Mouse (Mus musculus) CD8-positive naive resting alpha-beta T cell, adult 57 days (primary cell): ENCODE measurements around the gene Diexf. TPM values are rescaled to one million over a fixed set of nuclear protein-coding genes. Genes with fewer than 3 reads are reported as not detected.

ENCODE experiments used
- total RNA-seq: library from RNA; stranded (reverse); gene quantifications from one replicate; pipeline ENCODE4 v1.2.4, GENCODE M21; 2023

Diexf gene
- total RNA-seq = 70.0 TPM

DNA sequence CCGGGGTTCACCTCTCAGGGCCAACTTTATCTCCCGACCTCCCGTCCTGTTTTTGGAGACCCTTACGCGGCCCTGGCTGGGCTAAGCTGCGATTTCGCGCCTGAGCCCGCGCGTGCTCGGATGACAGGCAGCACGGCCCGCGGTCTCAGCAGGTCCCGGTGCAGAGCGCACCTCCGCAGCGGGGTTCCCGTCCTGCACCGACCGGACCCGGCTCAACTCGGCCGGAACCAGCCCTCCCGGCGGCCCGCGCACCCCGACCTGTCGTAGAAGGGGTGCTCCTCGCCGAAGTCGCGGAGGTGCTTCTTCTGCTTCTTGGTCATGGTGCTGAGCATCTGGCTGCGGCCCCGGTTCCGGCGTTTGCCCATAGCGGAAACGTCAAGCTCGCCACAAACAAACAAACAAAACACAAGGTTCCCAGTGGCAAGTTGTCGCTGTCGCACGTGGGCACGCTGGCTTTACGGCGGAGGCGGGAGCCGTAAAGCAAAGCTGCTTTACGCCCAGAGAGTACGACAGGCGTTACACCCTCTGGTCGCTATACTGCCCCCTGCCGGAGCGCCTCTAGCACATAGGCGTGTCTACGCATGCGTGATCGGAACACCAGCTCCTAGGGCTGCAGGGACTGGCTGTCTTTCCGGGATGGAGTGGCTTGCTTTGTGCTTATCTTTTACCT lies at the start of gene Diexf:
Gene Diexf, minus strand, starts transcription at position 487 of the 670 bp plus-strand sequence.

DNA sequence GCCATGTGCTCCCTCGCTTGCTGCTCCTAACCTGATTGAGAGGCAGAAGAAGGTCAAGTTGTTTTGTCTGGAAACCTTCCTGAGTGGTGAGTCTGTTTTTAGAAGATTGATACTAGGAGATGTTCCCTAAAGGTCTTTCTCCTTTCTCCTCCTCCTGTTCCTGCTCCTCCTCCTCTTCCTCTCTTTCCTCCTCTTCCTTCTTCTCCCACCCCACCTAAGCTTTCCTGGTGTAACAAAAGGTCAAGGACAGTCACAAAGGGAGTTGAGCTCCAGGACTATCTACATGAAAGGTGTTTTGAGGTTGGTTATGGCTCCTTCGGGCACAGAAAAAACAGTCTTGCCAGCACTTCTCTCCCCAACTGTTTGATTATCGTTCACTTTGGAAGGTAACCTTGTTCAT lies 37.7 kb upstream of the Diexf start, which contains the start of gene A130010J15Rik:
Gene A130010J15Rik, plus strand, starts transcription at position 301 of the 400 bp plus-strand sequence.

DNA sequence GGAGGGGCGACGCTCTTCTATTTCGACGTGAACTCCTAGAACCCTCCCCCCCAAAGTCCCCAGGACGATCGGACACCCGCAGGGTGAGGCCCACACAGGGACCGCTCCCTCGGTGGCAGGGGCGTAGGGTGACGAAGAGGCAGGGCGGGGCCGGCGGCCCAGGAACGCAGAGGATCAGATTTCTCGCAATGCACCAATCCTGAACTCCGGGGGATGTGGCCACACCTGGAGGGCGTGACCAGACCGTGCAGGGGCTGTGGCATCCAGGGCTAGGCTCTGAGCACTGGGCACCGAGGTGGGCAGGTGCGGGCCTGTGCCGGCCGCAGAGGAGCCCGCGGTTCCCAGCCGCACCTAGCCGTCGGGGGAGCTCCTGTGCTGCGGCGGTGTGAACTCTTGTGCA lies 22.8 kb upstream of the Diexf start, which contains the start of gene Irf6:
Gene Irf6, plus strand, starts transcription at position 240 of the 400 bp plus-strand sequence.

Other genes with a start within 250 kb of the Diexf start
- 0.52 TPM for gene Syt14, start 94.5 kb downstream of the Diexf start, total RNA-seq
- 9.8 TPM for gene Irf6, start 22.8 kb upstream of the Diexf start, total RNA-seq
- gene A130010J15Rik, start 37.8 kb upstream of the Diexf start, total RNA-seq = 4.0 TPM
- 488 TPM for gene Traf3ip3, start 71.4 kb upstream of the Diexf start, total RNA-seq
- 20.6 TPM for gene Lamb3, start 77.4 kb upstream of the Diexf start, total RNA-seq
- gene Hsd11b1, start 133.8 kb upstream of the Diexf start, total RNA-seq = 58.7 TPM
- gene G0s2, start 142.9 kb upstream of the Diexf start, total RNA-seq = 1.7 TPM
- not detected for gene Camk1g, start 240.0 kb upstream of the Diexf start, total RNA-seq